Mouse (Mus musculus): ENCODE measurements around the gene Myo16. TPM values are rescaled to one million over a fixed set of nuclear protein-coding genes. Genes with fewer than 3 reads are reported as not detected.

Myo16 gene
- polyA plus RNA-seq, 1 experiment: 0.66 TPM

DNA sequence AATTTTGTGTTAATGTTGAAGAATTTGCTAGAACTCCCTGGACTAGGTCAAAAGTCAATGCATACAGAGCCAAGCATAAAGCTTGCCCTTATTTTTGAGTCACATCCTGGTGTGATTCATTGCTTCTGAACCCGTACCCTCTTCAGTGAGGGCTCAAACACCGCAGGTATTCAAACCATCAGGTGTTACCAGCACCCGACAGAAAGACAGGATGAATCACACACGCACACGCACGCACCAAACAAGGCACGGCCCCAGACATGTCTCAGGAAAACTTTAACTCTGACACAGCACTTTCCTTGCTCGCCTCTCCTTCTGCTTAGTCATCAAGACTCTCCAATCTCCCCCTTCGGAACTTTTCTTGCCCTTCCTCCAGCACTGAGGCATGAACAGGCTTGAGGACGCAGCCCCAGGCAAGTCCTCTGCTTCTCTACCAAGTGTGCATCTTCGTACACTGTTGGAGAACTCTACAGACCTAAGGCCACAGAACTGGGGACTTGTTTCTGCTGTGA, 435.8 kb downstream of the Myo16 start:
- no peaks in the 10 kb centered on the region for H3K36me3 ChIP-seq (ENCODE audit: control insufficient read depth, insufficient read depth, low read length)
- 60% methylated on average over 11 of the region's 11 CpGs for WGBS
- no peak overlapping the region for H3K27ac ChIP-seq (ENCODE audit: control insufficient read depth, insufficient read depth, low read length)
- no peaks in the 10 kb centered on the region for H3K27me3 ChIP-seq (ENCODE audit: control insufficient read depth, insufficient read depth, low read length)
- DNase-seq: no peak
- TF ChIP-seq POLR2A (IDR thresholded peaks at IDR 0.05; ENCODE audit: control insufficient read depth, extremely low read depth, insufficient read depth, low read length, poor library complexity) (no peak), CTCF (IDR thresholded peaks at IDR 0.05; ENCODE audit: borderline replicate concordance, control insufficient read depth, extremely low read depth, insufficient read depth, low read length, poor library complexity) (no peak)
- no peaks in the 10 kb centered on the region for H3K4me1 ChIP-seq (replicated peaks; ENCODE audit: control insufficient read depth, insufficient read depth, low read length)
- H3K4me3 ChIP-seq (ENCODE audit: control insufficient read depth, insufficient read depth, low read length): no peak overlapping the region

- no peak overlapping the region for H3K27ac ChIP-seq (ENCODE audit: control insufficient read depth, insufficient read depth, low read length)
- no peak for TF ChIP-seq CTCF (IDR thresholded peaks at IDR 0.05; ENCODE audit: borderline replicate concordance, control insufficient read depth, extremely low read depth, insufficient read depth, low read length, poor library complexity)
- no peak for TF ChIP-seq POLR2A (IDR thresholded peaks at IDR 0.05; ENCODE audit: control insufficient read depth, extremely low read depth, insufficient read depth, low read length, poor library complexity)
- no peaks in the 10 kb centered on the region for H3K27me3 ChIP-seq (ENCODE audit: control insufficient read depth, insufficient read depth, low read length)
- 93% methylated on average over 6 of the region's 6 CpGs for WGBS
- no peak for DNase-seq
- H3K36me3 ChIP-seq (ENCODE audit: control insufficient read depth, insufficient read depth, low read length): no peaks in the 10 kb centered on the region
- H3K4me1 ChIP-seq (replicated peaks; ENCODE audit: control insufficient read depth, insufficient read depth, low read length): no peaks in the 10 kb centered on the region
- H3K4me3 ChIP-seq (ENCODE audit: control insufficient read depth, insufficient read depth, low read length): no peak overlapping the region
Measured at GRCm38 (mm10) chr8:10592917-10593316, 439.2 kb downstream of the Myo16 start.

GRCm38 (mm10) chr8:10596353-10596752, 442.6 kb downstream of the Myo16 start:
- no peaks in the 10 kb centered on the region for H3K4me1 ChIP-seq (replicated peaks; ENCODE audit: control insufficient read depth, insufficient read depth, low read length)
- H3K36me3 ChIP-seq (ENCODE audit: control insufficient read depth, insufficient read depth, low read length): no peaks in the 10 kb centered on the region
- TF ChIP-seq CTCF (IDR thresholded peaks at IDR 0.05; ENCODE audit: borderline replicate concordance, control insufficient read depth, extremely low read depth, insufficient read depth, low read length, poor library complexity) (no peak), POLR2A (IDR thresholded peaks at IDR 0.05; ENCODE audit: control insufficient read depth, extremely low read depth, insufficient read depth, low read length, poor library complexity) (no peak)
- no peaks in the 10 kb centered on the region for H3K27me3 ChIP-seq (ENCODE audit: control insufficient read depth, insufficient read depth, low read length)
- no peak for DNase-seq
- H3K4me3 ChIP-seq (ENCODE audit: control insufficient read depth, insufficient read depth, low read length): no peak overlapping the region
- WGBS: 75% methylated on average over 3 of the region's 3 CpGs
- no peak overlapping the region for H3K27ac ChIP-seq (ENCODE audit: control insufficient read depth, insufficient read depth, low read length)

DNA sequence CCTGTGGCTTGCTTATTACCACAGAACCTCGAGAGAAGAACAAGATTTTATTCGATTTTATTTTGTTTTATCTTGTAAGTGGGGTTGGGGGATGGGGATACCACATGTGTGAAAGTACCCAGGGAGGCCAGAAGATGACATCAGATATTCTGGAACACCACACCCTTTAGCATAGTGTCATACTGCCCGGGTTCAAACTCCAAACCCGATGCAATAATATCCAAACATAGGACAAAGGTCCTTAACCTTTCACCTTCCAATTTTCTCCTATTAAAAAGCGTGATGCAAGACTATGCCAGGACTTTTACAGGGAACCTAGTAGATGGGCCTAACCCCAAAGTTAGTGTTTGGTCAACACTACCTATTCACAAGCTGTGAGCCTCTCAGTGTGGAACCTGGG, 443.9 kb downstream of the Myo16 start:
- no peaks in the 10 kb centered on the region for H3K36me3 ChIP-seq (ENCODE audit: control insufficient read depth, insufficient read depth, low read length)
- WGBS: 80% methylated on average over 5 of the region's 5 CpGs
- TF ChIP-seq POLR2A (IDR thresholded peaks at IDR 0.05; ENCODE audit: control insufficient read depth, extremely low read depth, insufficient read depth, low read length, poor library complexity) (no peak), CTCF (IDR thresholded peaks at IDR 0.05; ENCODE audit: borderline replicate concordance, control insufficient read depth, extremely low read depth, insufficient read depth, low read length, poor library complexity) (no peak)
- H3K27ac ChIP-seq (ENCODE audit: control insufficient read depth, insufficient read depth, low read length): no peak overlapping the region
- DNase-seq: no peak
- H3K4me1 ChIP-seq (replicated peaks; ENCODE audit: control insufficient read depth, insufficient read depth, low read length): no peaks in the 10 kb centered on the region
- H3K4me3 ChIP-seq (ENCODE audit: control insufficient read depth, insufficient read depth, low read length): no peak overlapping the region
- no peaks in the 10 kb centered on the region for H3K27me3 ChIP-seq (ENCODE audit: control insufficient read depth, insufficient read depth, low read length)

GRCm38 (mm10) chr8:10598889-10599288, 445.2 kb downstream of the Myo16 start:
- TF ChIP-seq POLR2A (IDR thresholded peaks at IDR 0.05; ENCODE audit: control insufficient read depth, extremely low read depth, insufficient read depth, low read length, poor library complexity) (no peak), CTCF (IDR thresholded peaks at IDR 0.05; ENCODE audit: borderline replicate concordance, control insufficient read depth, extremely low read depth, insufficient read depth, low read length, poor library complexity) (no peak)
- DNase-seq: no peak
- no peak overlapping the region for H3K27ac ChIP-seq (ENCODE audit: control insufficient read depth, insufficient read depth, low read length)
- no peaks in the 10 kb centered on the region for H3K36me3 ChIP-seq (ENCODE audit: control insufficient read depth, insufficient read depth, low read length)
- 94% methylated on average over 5 of the region's 5 CpGs for WGBS
- no peak overlapping the region for H3K4me3 ChIP-seq (ENCODE audit: control insufficient read depth, insufficient read depth, low read length)
- no peaks in the 10 kb centered on the region for H3K4me1 ChIP-seq (replicated peaks; ENCODE audit: control insufficient read depth, insufficient read depth, low read length)
- H3K27me3 ChIP-seq (ENCODE audit: control insufficient read depth, insufficient read depth, low read length): no peaks in the 10 kb centered on the region

GRCm38 (mm10) chr8:10606028-10606815, 452.5 kb downstream of the Myo16 start:
- WGBS: 17% methylated on average over 12 of the region's 12 CpGs
- DNase-seq: no peak
- Histone ChIP-seq H3K4me3 (ENCODE audit: control insufficient read depth, insufficient read depth, low read length) (no peak overlapping the region), H3K27me3 (ENCODE audit: control insufficient read depth, insufficient read depth, low read length) (no peaks in the 10 kb centered on the region), H3K36me3 (ENCODE audit: control insufficient read depth, insufficient read depth, low read length) (no peaks in the 10 kb centered on the region), H3K27ac (ENCODE audit: control insufficient read depth, insufficient read depth, low read length) (no peak overlapping the region), H3K4me1 (replicated peaks; ENCODE audit: control insufficient read depth, insufficient read depth, low read length) (no peaks in the 10 kb centered on the region)
- TF ChIP-seq CTCF (IDR thresholded peaks at IDR 0.05; ENCODE audit: borderline replicate concordance, control insufficient read depth, extremely low read depth, insufficient read depth, low read length, poor library complexity) (no peak), POLR2A (IDR thresholded peaks at IDR 0.05; ENCODE audit: control insufficient read depth, extremely low read depth, insufficient read depth, low read length, poor library complexity) (no peak)

All from thymus, adult 2 months (tissue).